ENCODE assay signal across 8 mouse cellular contexts in the genomic region with DNA sequence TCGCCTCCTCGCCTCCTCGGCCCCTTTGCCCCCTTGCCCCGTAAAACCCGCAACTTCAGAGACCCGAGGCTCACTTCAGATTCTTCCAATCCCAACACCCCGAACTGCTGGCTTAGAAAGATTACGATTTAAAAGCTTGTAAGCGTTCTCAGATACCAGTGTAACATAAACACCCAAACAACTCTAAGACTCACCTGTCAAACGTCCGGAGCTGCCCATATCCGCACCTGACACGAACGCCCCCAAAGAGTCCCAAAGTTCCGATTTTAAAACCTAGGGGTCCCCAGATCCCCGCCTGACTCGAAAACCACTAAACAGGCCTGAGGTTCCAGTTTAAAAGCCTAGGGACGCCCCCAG. TPM values are rescaled to one million over a fixed set of nuclear protein-coding genes. Genes with fewer than 3 reads are reported as not detected.
DNase-seq lines count a peak whose midpoint lies in the region; ATAC-seq and TF ChIP-seq lines count a peak whose summit lies in the region.

No protein-coding gene starts in this region.

- H3K4me3 ChIP-seq in erythroblast, embryonic 14.5 days (replicated peaks): peak overlapping the region; percentile 95
- peak overlapping the region; percentile 46 for H3K4me3 ChIP-seq in testis, adult 2 months (ENCODE audit: control insufficient read depth, low read depth, low read length)
- H3K4me3 ChIP-seq in limb, embryonic 12.5 days (replicated peaks): peak overlapping the region; percentile 91
- peak overlapping the region; percentile 90 for H3K4me3 ChIP-seq in stomach, embryonic 14.5 days (ENCODE audit: low read depth, low read length)

- no peak for TF ChIP-seq POLR2A in testis, adult 2 months (IDR thresholded peaks at IDR 0.05; ENCODE audit: control insufficient read depth, low read depth, low read length)

- H3K36me3 ChIP-seq in erythroblast, embryonic 14.5 days (ENCODE audit: control insufficient read depth): peaks cover 10% of the 10 kb centered on the region
- H3K36me3 ChIP-seq in testis, adult 2 months (ENCODE audit: control insufficient read depth, insufficient read depth, low read length): no peaks in the 10 kb centered on the region
- peaks cover 2% of the 10 kb centered on the region; the same call in 1 of the 2 replicates for H3K36me3 ChIP-seq in limb, embryonic 12.5 days
- H3K36me3 ChIP-seq in stomach, embryonic 14.5 days (ENCODE audit: control insufficient read depth, insufficient read depth, low read length): no peaks in the 10 kb centered on the region

- ATAC-seq in erythroblast, adult 5-6 weeks (replicated peaks; ENCODE audit: low FRiP score, poor library complexity, severe bottlenecking): no peak
- no peak for ATAC-seq in limb, embryonic 12.5 days (ENCODE audit: insufficient number of reproducible peaks, insufficient read depth, low FRiP score, low TSS enrichment, low read depth)
- no peak for ATAC-seq in stomach, embryonic 14.5 days (ENCODE audit: insufficient number of reproducible peaks, insufficient read depth, low FRiP score, low read depth)

- WGBS in limb, embryonic 12.5 days: 2% methylated on average over 17 of the region's 18 CpGs
- WGBS in stomach, embryonic 14.5 days: 2% methylated on average over 18 of the region's 18 CpGs

- no peaks in the 10 kb centered on the region; the same call in 1 of the 2 replicates for H3K27me3 ChIP-seq in erythroblast, embryonic 14.5 days (ENCODE audit: control insufficient read depth)
- H3K27me3 ChIP-seq in testis, adult 2 months (ENCODE audit: control insufficient read depth, insufficient read depth, low read length): no peaks in the 10 kb centered on the region
- H3K27me3 ChIP-seq in limb, embryonic 12.5 days: no peaks in the 10 kb centered on the region
- H3K27me3 ChIP-seq in stomach, embryonic 14.5 days (ENCODE audit: control insufficient read depth, insufficient read depth, low read length): no peaks in the 10 kb centered on the region

- H3K9ac ChIP-seq in limb, embryonic 12.5 days (replicated peaks): peak overlapping the region; percentile 90; the same call in 1 of the 2 replicates
- peak overlapping the region; percentile 92 for H3K9ac ChIP-seq in stomach, embryonic 14.5 days (replicated peaks; ENCODE audit: low read depth, low read length)

- peak overlapping the region; percentile 78 for H3K4me2 ChIP-seq in limb, embryonic 12.5 days
- peak overlapping the region; percentile 92 for H3K4me2 ChIP-seq in stomach, embryonic 14.5 days (replicated peaks; ENCODE audit: low read depth, low read length)

- no peak for TF ChIP-seq CTCF in testis, adult 2 months (IDR thresholded peaks at IDR 0.05; ENCODE audit: control insufficient read depth, insufficient read depth, insufficient replicate concordance, low read depth, low read length)

- no peaks in the 10 kb centered on the region for H3K9me3 ChIP-seq in erythroblast, embryonic 14.5 days (ENCODE audit: control insufficient read depth, low read length)
- H3K9me3 ChIP-seq in limb, embryonic 12.5 days: no peaks in the 10 kb centered on the region
- no peaks in the 10 kb centered on the region for H3K9me3 ChIP-seq in stomach, embryonic 14.5 days (ENCODE audit: control insufficient read depth, low read depth, low read length)

- no peak overlapping the region for H3K27ac ChIP-seq in testis, adult 2 months (ENCODE audit: control insufficient read depth, insufficient read depth, low read depth, low read length)
- no peak overlapping the region for H3K27ac ChIP-seq in limb, embryonic 12.5 days
- H3K27ac ChIP-seq in stomach, embryonic 14.5 days (ENCODE audit: low read length): no peak overlapping the region

- no peak for DNase-seq in testis, postnatal 10 days (ENCODE audit: low spot score)
- no peak for DNase-seq in left cerebral cortex, adult 9 months (ENCODE audit: low spot score in 2 of 2)
- DNase-seq in urinary bladder, adult 18-20 months (ENCODE audit: low spot score in 2 of 2): no peak

- peaks cover 41% of the 10 kb centered on the region for H3K4me1 ChIP-seq in erythroblast, embryonic 14.5 days (ENCODE audit: control insufficient read depth)
- peaks cover 6% of the 10 kb centered on the region for H3K4me1 ChIP-seq in testis, adult 2 months (ENCODE audit: control insufficient read depth, insufficient read depth, low read length)
- peaks cover 12% of the 10 kb centered on the region for H3K4me1 ChIP-seq in limb, embryonic 12.5 days (replicated peaks)
- peaks cover 13% of the 10 kb centered on the region for H3K4me1 ChIP-seq in stomach, embryonic 14.5 days (ENCODE audit: control insufficient read depth, insufficient read depth, low read length)

RNA-seq across cellular contexts. Expression of gene Insr, which starts 0.3 kb away (rescaled TPM):
- polyA plus RNA-seq in erythroblast, embryonic 14.5 days (2012): 0.05 and 0.16 TPM in 2 replicates
- 13.6 and 21.7 TPM in 2 replicates for total RNA-seq in erythroblast, adult 5-6 weeks (2015; ENCODE audit: low replicate concordance)
- 8.3 and 13.1 TPM in 2 replicates for total RNA-seq in erythroblast, adult 5-6 weeks (2017; ENCODE audit: low replicate concordance)
- polyA plus RNA-seq in testis, adult 2 months (2012; rRNA removed): 5.2 and 5.8 TPM in 2 replicates
- polyA plus RNA-seq in limb, embryonic 12.5 days (2016; fragmentation: Nextera tagmentation; extraction: Ambion mirVana): 36.2 and 36.9 TPM in 2 replicates
- polyA plus RNA-seq in stomach, embryonic 14.5 days (2014; fragmentation: Nextera tagmentation; extraction: Ambion mirVana): 40.8 and 44.5 TPM in 2 replicates
